Mouse (Mus musculus) T-helper 17 cell (primary cell): ENCODE measurements at regions not wholly inside any gene's neighbourhood (a gene's known extent, or its start where the extent isn't known, plus 50 kb on each side); places are given as distances from the start of the nearest gene placed in this dataset.

Source experiments
- in situ Hi-C, 2 experiments: fragments of 300-600 bp; cut with MboI, MseI; formaldehyde crosslinking; loops; 1 replicate in 1 of 2; 2 replicates in 1 of 2; pipeline ENCODE4 v1.15.1; 2025; ENCODE audit warnings: high pct_unique_total_duplicates in 2 of 2

GRCm38 (mm10) chr10:106113083-106113482, 271.9 kb upstream of the Mettl25 start:
- in situ Hi-C loops, result no loop called here

DNA sequence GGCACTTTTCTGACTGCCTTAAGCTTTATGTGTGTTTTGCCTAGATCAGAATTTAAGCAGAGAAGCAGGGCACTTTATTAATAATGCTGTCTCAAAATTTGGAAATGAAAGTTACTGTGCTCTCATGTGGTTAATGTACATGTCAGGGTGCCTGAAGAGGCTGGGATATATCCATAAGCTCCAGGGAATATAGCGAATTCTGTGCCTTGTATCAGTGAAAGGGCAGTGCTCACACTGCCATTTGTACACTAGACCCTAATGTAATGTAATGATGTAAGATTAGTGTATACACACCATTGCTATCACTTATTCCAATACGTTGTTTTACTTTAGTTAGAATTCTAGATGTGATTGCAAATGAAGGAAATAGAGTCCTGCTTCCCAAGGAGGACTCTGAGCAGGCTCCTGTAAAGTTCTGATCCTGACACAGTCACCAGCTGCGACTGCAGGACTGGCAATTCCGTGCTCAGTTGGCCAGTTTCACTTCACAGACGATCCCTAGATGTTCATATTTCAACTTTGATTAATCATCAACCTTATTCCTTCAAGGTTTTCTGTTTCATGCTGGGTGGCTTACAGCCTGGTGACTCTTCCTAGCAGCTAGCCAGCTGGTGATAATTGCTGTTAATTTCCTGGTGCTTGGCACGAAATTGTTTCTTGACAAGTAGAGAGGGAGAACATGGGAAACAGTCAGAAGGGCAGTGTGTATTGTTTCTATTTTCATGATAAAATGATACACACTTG, 273.7 kb upstream of the Mettl25 start:
- in situ Hi-C loops, result no loop called here

DNA sequence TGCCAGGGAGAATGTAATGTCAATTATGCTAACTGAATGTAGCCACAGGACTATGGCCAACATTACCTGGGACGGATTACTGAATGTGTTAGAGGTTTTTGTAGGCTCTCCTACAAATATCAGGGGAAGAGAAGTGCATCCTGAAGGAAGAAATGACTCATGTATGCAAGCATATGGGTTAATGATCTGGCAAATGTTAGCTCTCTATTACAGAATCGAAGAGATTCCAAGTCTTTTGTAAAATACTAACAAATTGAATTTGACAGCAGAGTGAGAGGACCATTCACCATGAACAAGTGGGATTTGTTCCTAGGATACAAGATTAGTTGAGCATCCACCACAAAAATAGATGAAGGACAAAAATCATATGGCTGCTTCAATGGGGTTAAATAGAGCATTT, 280.6 kb upstream of the Mettl25 start:
- in situ Hi-C loops, result no loop called here

- in situ Hi-C loops, result no loop called here
Measured at GRCm38 (mm10) chr10:106122952-106123351, 281.8 kb upstream of the Mettl25 start.

DNA sequence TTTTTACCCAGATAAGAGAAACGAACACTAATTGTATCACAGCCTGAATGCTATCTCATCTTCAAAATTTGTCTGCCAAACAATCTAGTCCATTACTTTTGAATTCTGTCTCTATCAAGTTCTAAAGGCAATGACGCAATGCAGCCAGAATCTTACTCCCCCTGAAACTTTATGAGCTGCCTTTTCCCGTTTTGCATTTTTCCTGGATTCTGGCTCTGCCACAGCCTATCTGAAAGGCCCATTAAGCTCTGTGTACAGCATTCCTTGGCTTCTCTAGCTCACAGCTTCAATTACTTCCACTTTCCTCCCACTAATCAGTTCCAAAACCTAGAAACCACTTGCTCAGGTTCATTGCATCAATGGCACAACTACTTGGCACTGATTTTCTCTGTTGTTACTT, 298.0 kb upstream of the Ppfia2 start:
- in situ Hi-C loops, result no loop called here

DNA sequence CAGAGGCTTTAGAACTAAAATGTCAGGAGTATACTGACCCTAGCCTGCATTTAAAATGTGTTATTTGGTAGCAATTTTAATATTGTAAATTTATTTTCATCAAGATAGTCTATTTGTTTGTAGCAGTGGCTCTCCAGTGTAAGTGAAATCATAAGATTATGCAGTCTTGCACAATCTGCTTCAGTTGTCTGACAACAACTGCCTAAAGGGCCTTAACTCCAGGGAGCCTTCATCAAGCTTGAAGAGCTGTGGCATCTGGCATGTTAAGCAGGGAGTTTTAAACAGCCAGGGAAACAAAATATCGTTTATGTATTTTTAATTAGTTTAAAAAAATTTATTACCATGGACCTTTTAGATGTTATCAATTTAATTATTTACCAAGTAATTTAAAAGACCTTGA, 295.7 kb upstream of the Ppfia2 start:
- in situ Hi-C loops, result no loop called here

- in situ Hi-C loops, result no loop called here
Measured at GRCm38 (mm10) chr10:106179651-106180050, 290.5 kb upstream of the Ppfia2 start.

DNA sequence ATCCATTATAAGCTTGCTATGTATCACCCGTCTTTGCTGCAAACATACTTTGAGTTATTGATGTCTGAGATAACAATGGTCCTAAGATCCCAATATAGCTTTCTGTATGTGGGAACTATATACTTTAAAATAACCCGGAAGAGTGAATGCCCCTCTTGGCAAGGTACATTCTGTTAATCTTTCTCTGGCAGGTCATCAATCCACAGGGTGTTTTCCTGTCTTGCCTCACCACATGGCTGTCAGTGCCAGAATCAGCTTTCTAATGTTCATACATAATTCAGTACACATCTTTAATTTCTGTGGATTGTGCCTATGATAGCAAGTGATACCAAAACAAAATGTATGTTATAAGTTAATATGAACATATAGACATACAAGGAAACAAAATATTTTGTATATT, 267.6 kb upstream of the Ppfia2 start:
- in situ Hi-C loops, result no loop called here

DNA sequence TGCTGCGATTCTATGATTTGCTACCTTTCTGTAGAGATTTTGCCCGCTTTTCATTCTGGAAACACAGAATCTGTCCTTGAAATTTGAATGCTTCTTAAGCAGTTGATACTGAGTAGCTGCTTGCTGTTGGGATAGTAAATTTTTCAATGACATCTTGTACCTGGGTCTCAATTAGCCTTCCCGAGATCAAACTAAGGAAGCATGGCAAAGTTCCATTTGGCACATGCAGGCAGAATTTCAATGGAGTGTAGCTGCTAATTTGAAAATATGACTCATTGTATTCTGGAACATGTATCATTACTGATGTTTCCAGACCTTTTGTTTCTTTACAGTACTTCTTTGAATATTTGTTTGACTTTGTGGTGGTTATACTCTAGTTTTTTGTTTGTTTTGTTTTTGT, 245.9 kb upstream of the Ppfia2 start:
- in situ Hi-C loops, result no loop called here

DNA sequence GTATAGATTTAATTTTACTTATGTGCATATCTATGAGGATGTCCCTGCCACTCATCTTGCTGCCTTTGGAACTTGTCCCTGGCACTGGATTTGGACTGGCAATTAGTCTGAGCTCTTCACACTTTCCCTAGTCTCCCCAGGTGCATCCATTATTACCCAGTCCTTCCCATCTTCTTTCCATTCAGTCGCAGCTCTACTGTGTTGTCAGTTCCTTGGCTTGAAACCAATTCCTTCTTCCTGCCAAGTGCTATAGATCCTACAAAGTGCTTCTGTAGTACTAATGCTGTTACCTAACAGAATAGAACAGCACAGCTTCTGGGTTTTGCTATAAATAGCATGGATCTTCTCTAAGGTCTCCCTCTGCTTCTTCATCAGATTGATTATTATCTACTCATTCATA, 228.0 kb upstream of the Ppfia2 start:
- in situ Hi-C loops, result loop anchor here in 1 of 2 experiments (10.0 to 25.0 kb wide), 2 partner anchors 1295 to 1837 kb away; no protein-coding TSS in a partner anchor

GRCm38 (mm10) chr10:106254106-106254505, 216.0 kb upstream of the Ppfia2 start:
- in situ Hi-C loops, result loop anchor here in 1 of 2 experiments (10.0 kb wide), 1 partner anchor 1919 kb away; no protein-coding TSS in a partner anchor

DNA sequence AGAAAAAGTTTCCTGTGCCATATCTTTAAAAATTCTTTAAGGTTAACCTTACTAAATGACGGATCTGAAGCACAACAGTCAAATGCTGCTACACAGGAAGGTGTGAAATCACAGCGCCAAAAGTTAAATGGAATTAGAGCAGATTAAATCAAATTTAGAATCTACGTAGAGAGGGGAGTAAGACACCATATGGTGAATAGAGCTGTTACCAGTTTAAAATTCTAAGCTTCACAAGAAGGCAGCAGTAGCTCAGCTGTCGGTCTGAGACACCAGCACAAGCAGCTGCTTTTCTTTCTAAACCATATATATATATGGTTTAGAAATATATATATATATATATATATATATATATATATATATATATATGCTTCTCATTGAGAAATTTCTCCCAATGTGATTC, 210.3 kb upstream of the Ppfia2 start:
- in situ Hi-C loops, result loop anchor here in 1 of 2 experiments (10.0 kb wide), 1 partner anchor 1925 kb away; no protein-coding TSS in a partner anchor

GRCm38 (mm10) chr10:106273335-106273734, 196.8 kb upstream of the Ppfia2 start:
- in situ Hi-C loops, result no loop called here

GRCm38 (mm10) chr10:106289951-106290350, 180.2 kb upstream of the Ppfia2 start:
- in situ Hi-C loops, result no loop called here

GRCm38 (mm10) chr10:106290736-106291135, 179.4 kb upstream of the Ppfia2 start:
- in situ Hi-C loops, result no loop called here

DNA sequence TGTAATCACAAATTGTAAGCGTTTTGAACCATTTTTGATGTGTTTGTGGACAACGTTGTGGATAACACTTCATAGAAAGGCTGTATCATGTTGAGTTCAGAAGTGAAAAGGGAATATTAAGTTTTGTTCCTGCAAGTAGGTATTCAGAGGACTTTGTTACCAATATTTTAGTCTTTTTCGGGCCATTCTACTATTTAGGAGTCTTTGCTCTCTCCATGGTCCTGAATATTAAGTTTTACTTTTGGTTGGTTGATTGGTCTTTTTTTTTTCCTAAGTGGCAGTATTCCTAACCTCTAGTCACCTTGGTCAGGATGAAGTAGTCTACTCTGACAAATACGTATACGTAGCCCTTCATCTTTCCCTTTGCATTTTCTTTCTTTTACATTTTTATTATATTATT, 174.6 kb upstream of the Ppfia2 start:
- in situ Hi-C loops, result no loop called here

GRCm38 (mm10) chr10:106335166-106335565, 135.0 kb upstream of the Ppfia2 start:
- in situ Hi-C loops, result no loop called here

- in situ Hi-C loops, result loop anchor here in 1 of 2 experiments (10.0 kb wide), 1 partner anchor 1427 kb away; no protein-coding TSS in a partner anchor
Measured at GRCm38 (mm10) chr10:106351663-106352062, 118.5 kb upstream of the Ppfia2 start.

- in situ Hi-C loops, result no loop called here
Measured at GRCm38 (mm10) chr10:106375653-106376052, 94.5 kb upstream of the Ppfia2 start.

GRCm38 (mm10) chr10:106376161-106376560, 94.0 kb upstream of the Ppfia2 start:
- in situ Hi-C loops, result no loop called here

GRCm38 (mm10) chr10:106380628-106381027, 89.5 kb upstream of the Ppfia2 start:
- in situ Hi-C loops, result no loop called here

DNA sequence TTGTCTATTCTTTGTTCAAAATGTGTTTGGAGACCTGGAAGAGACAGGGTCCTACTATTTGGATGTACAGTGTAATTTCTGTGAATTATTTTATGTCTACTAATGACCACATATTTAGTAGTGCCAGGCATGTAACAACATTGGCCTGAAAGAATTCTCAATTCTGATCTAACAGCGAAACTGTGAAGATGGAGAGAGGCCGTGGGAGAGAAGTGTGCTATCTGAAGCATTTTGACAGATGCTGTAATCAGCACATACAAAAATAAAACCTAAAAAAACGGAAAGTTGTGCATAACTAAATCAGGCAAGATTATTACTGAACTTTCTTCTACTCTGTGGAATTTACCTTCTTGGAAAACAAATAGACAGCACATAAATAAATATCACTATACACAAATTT, 61.4 kb upstream of the Ppfia2 start:
- in situ Hi-C loops, result no loop called here

DNA sequence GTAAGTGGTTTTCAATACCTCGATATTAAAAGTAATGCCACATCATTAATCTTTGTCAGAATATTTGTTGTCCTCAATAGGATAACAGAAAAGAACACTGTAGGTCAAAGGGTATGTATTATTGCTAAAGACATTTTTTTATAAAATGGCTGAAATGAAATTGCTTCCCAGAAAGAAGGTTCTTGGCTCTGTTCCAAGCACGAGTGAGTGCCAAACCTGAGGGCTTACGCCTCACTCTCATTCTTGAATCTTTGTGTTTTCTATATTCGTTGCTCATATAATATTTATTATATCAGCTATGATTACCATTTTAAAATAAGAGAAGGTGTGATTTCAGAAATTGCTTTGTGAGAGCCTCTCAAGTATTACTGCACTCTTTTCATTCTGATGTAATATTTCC, 57.0 kb upstream of the Ppfia2 start:
- in situ Hi-C loops, result no loop called here

DNA sequence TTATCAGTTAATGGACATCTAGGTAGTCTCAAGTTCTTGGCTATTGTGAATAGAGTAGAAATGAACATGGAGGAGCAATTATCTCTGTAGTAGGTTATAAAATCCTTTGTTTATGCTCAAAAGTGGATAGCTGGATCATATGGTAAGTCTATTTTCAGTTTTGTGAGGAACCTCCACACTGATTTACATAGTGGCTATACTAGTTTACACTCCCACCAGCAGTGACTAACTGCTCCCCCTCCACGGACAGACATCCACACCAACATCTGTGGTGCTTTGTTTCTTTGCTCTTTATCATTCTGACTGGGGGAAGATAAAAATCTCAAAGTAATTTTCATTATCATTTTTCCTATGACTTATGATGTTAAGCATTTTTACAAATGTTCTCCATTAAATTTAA, 55.1 kb upstream of the Ppfia2 start:
- in situ Hi-C loops, result no loop called here
